Mouse (Mus musculus): Measurements from ENCODE around the gene Tnfrsf9. TPM values are rescaled to one million over a fixed set of nuclear protein-coding genes. Genes with fewer than 3 reads are reported as not detected.

Tnfrsf9 gene
- total RNA-seq, 2 experiments from 2014 or later: 0.21 to 0.46 TPM

- DNase-seq (ENCODE audit: low spot score): no peak
Observed at GRCm38 (mm10) chr4:150926924-150927705, 12.8 kb downstream of the Tnfrsf9 start.

- no peak for DNase-seq (ENCODE audit: low spot score)
Observed at GRCm38 (mm10) chr4:150927789-150928188, 13.4 kb downstream of the Tnfrsf9 start.

- DNase-seq (ENCODE audit: low spot score): no peak
Observed at GRCm38 (mm10) chr4:150933503-150933902, 19.1 kb downstream of the Tnfrsf9 start.

GRCm38 (mm10) chr4:150937293-150938062 is 23.1 kb downstream of the Tnfrsf9 start:
- DNase-seq (ENCODE audit: low spot score): peak; percentile 18

GRCm38 (mm10) chr4:150938063-150938452 is 23.7 kb downstream of the Tnfrsf9 start:
- DNase-seq (ENCODE audit: low spot score): no peak

GRCm38 (mm10) chr4:150939991-150940651 is 25.8 kb downstream of the Tnfrsf9 start:
- no peak for DNase-seq (ENCODE audit: low spot score)

- no peak for DNase-seq (ENCODE audit: low spot score)
Observed at GRCm38 (mm10) chr4:150944707-150945106, 30.3 kb downstream of the Tnfrsf9 start.

GRCm38 (mm10) chr4:150950972-150951371 is 36.6 kb downstream of the Tnfrsf9 start:
- no peak for DNase-seq (ENCODE audit: low spot score)

- DNase-seq (ENCODE audit: low spot score): no peak
Observed at GRCm38 (mm10) chr4:150956369-150957105, 42.2 kb downstream of the Tnfrsf9 start.

GRCm38 (mm10) chr4:150957106-150957458 is 42.7 kb downstream of the Tnfrsf9 start:
- no peak for DNase-seq (ENCODE audit: low spot score)

GRCm38 (mm10) chr4:150958536-150958935 is 44.2 kb downstream of the Tnfrsf9 start:
- peak; percentile 24 for DNase-seq (ENCODE audit: low spot score)

- no peak for DNase-seq (ENCODE audit: low spot score)
Observed at GRCm38 (mm10) chr4:150962231-150962630, 47.9 kb downstream of the Tnfrsf9 start.

GRCm38 (mm10) chr4:150963711-150964110 is 49.3 kb downstream of the Tnfrsf9 start:
- DNase-seq (ENCODE audit: low spot score): peak; percentile 15

- DNase-seq (ENCODE audit: low spot score): peak; percentile 86
Observed at GRCm38 (mm10) chr4:150964635-150965554, 50.5 kb downstream of the Tnfrsf9 start.

GRCm38 (mm10) chr4:150965555-150965951 is 51.2 kb downstream of the Tnfrsf9 start:
- DNase-seq (ENCODE audit: low spot score): no peak

- peak; percentile 37 for DNase-seq (ENCODE audit: low spot score)
Observed at GRCm38 (mm10) chr4:150966556-150966955, 52.2 kb downstream of the Tnfrsf9 start.

- DNase-seq (ENCODE audit: low spot score): no peak
Observed at GRCm38 (mm10) chr4:150968956-150969355, 54.6 kb downstream of the Tnfrsf9 start.

- no peak for DNase-seq (ENCODE audit: low spot score)
Observed at GRCm38 (mm10) chr4:150973264-150973663, 58.9 kb downstream of the Tnfrsf9 start.

- no peak for DNase-seq (ENCODE audit: low spot score)
Observed at GRCm38 (mm10) chr4:150975145-150975544, 60.8 kb downstream of the Tnfrsf9 start.

GRCm38 (mm10) chr4:150978156-150978910 is 64.0 kb downstream of the Tnfrsf9 start:
- no peak for DNase-seq (ENCODE audit: low spot score)

Data from gastrocnemius, adult 18-20 months (tissue).